Mouse (Mus musculus) frontal cortex, postnatal 14 days (tissue): ENCODE results near the gene Prss38.

Experiments used
- DNase-seq, 2 experiments: peaks; one replicate each; pipeline ENCODE4 v3.0.0; 2022; ENCODE audit warnings: low spot score in 2 of 2

Gene Prss38

GRCm38 (mm10) chr11:59324777-59325176 is 50.7 kb downstream of the Prss38 start:
- no peak for DNase-seq

- no peak for DNase-seq
Measured at GRCm38 (mm10) chr11:59322988-59323387, 52.5 kb downstream of the Prss38 start.
